Mouse (Mus musculus) CD8-positive naive resting alpha-beta T cell, adult 2 months (primary cell): Measurements from ENCODE around the gene Trir.

Source experiments
- DNase-seq, 2 experiments: peaks; one replicate each; pipeline ENCODE4 v3.0.0; 2022; ENCODE audit warnings: low read depth in 2 of 2, low spot score in 2 of 2

Trir gene

DNA sequence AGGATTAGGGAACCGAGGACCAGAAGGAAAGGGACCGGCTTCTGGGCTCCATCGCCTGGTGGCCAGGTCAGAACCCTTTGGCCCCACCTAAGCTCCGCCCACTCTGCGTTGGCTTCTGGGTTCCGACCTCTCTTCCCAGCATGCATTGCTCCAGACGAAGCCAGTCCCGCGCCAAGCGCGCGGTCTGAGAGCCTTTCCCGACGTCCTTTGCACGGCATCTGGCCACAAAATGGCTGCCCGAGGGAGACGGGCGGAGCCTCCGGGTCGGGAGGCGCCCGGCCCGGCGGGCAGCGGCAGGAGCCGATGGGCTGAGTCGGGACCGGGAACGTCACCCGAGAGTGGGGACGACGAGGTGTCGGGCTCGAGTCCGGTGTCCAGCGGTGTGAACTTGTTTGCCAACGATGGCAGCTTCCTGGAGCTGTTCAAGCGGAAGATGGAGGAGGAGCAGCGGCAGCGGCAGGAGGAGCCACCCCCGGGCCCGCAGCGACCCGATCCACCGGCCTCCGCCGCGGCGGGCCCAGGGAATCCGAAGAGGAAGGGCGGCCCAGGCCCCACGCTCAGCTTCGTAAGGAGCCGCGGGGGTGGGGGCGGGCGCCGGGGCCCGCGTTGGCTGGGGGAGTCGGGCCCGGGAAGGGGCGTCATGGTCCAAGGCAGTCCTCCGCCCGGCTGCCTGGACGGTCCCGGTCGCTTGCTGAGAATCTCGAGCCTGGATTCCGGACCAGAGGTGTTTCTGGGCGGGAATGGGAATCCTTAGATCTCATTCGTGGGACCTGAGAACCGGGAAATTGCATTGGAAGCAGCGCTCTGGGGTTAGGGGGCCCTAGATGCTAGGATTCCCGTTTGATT, at the start of gene Trir:
Gene Trir (plus strand): TSS at position 154 of the 846 bp plus-strand sequence.
- peak; percentile 78 to 84 for DNase-seq

DNA sequence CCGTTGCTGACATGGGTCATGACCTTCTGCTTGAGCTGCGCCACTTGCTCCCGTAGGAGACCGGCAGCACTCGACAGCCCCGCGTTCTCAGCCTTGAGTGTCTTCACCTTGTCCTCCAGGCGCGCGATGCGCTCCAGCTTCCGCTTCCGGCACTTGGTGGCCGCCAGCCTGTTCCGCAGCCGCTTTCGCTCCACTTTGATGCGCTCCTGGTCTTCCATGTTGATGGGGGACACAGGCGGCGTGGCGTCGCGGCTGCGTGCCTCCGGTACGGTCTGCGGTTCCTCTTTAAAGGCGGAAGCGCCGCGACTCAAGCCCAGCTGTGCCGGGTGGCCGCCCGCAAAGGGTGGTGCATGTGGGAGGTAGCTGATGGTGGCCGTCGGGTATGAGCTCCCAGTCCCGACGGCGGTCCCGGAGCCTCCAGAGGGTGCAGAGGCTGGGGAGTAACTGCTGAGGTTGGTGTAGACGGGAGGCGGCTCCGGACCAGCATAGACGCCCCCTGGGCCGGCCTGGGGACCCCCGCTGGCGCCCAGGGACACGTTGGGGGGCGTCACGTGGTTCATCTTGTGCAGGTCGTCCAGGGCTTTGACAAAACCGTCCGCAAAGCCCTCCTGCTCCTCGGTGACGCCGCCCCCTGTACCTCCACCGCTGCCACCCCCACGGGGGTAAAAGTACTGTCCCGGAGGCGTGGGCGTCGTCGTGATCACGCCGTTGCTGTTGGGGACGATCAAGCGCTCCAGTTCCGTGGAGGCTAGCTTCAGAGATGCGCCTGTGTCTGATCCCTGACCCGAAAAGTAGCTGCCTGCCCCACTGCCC, 49.0 kb upstream of the Trir start:
- DNase-seq: peak; percentile 70 to 75

DNA sequence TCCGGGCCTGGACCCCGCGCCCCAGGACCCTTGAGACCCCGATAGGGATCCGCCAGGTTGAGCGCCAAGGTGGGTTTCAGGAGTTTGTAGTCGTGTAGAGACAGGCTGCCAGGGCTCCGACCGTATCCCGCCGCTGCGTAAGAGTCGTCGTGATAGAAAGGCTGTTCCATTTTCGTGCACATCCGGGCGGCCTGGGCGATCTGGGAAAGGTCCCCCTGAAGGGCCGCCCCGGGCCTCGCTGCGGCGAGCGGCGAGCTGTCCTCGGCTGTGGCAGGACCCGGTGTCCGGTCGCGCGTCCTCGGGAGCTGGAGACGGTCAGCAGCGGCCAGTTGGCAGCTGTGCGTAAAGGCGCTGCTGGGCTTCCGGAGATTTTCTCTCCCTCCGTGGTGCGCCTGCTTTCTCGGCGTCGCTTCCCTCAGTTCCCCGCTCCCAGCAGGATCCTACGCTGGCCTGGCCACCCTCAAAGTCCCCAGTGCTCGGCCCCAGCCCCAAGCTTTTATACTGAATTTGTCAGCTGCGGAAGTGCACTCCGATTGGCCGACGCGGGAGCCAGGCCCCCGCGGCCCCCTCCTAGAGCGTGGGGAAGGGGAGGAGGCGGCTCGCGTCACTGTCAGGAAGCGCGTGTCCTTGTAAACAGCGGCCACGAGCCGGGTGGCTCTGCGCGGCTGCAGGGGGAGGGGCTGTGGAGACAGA, 48.2 kb upstream of the Trir start, which contains the start of gene Junb:
Gene Junb (minus strand): TSS at position 471 of the 693 bp plus-strand sequence.
- peak; percentile 94 to 96 for DNase-seq

DNA sequence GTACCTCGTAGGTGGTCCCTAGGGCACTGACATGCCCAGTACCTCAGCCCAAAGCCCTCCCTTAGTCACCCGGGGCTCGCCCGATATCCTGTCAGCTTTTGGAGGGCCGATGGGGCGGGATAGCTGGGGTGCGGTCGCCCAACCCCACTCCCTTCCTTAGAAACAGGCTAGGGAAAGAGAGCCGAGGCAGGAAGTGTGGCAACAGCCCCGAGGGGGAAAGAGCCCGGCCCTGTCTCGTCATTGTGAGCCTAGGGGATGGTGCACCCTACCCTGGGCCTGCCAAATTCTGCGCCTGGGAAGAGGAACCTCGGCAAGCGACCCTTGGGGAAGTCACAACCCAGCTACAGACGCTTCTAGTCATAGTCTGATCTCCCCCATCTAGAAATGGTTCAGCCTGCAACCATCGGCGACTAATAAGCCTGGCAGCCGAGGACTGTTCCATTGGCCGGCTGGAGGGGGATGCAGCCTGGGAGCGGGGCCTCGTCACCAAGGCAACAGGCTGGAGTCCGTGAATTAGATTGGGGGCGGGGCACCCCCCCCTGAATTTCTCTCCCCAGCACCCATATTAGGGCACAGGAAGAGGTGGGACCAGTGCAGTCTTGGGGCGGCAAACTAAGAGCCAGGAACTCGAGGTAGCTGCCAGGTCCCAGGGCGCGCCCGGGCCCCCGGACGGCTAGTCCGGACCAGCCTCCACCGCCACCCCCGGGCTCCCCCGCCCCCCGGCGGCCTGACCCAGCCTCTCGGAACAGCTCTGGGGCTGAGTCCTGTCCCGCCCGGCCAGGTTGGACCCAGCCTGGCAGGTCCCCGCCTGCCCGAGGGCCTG, 46.8 kb upstream of the Trir start:
- peak; percentile 88 to 92 for DNase-seq

DNA sequence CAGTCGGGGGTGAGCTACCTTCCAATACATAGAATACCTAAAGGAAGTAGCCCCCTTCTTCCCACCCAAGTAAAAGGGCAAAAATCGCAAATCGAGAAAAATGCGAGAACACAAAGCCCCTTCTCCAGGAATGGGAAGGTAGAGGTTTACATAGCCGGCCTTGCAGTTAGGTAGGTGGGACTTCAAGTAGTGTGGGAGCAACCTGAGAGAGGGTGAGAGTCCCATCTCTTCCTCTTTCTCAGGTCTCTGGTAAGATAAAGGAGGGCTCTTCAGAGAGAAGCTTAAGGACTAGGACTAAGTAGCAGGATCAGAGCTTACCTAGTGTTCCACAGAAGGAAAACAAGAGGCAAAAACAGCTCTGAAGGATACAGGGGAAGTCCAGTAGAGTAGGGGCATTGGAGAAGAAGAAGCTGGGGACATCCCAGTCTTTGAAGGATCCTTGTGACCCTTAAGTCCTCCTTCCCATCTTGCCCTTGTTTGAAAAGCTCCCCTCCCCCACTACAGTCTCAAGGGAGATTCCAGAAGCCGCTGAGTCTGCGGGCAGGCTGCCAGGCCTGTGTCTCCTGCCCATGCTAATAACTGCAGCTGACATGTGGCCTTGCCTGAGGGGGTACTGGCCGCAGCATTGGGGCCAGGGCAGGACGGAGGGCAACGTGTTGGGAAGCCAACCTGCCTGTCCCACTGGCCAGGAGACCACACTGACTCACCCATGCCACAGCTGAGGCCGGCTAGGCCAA, 45.8 kb upstream of the Trir start:
- no peak for DNase-seq

DNA sequence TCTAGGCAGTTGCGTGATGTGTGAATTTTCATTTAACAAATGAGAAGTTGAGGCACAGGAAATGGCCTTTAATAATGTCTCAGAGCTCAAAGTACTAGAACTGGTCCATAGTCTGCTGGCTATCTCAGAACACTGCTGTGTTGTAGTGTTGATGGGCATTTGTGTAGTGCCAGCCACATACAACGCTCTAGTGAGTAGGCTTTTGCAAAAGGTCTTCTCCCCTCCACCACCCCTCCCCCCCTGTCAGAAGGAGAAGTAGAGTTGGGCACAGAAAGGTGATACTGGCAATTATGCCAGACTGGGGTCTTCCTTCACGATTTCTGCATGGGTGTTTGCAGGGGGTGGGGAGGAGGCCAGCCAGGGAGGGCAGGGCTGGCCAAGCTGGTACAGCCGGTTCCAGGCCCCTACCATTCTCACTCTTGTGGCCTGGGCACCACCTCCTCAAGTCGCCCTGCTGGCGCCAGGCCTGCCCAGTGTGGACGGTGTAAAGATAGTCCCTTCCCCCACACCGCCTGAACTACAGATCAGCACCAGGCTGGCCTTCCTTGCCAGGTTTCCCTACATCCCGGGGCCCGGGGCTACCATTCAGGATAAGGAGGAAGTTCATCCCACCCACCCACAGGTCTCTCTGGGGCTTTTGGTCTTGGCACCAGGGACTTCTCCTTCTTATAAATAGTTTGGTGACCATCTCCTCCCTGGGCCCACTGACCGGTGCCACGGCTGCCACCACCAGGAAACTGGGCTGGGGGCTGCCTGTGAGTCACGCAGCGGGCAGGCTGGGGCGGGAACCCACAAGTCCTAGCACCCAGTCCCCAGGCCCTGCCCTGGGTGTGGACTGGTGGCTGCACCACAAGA, 44.8 kb upstream of the Trir start:
- no peak for DNase-seq

DNA sequence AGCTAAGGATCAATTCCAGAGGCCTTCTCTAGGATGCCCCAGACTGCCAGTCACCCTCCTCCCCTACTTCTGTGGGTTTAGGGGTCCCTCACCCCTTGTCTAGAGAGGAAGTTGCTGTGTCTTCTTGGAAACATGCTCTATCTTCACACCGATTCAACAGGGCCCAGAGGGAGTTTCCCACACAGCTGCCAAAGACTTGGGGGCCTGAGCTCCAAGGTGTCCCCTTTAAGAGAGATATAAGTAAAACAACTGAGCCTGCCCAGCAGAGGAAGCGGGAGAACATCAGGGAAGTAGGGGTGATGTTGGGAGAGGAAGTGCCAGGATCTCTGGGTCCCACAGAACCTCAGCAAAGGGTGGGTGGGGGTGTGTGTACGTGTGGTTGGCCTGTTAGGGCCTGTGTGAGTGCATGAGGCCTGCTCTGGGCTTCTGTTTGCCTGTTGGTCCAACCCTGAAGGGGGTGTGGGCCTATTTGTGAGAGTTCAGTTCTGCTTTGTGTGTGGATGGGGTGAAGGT, 44.1 kb upstream of the Trir start:
- DNase-seq: no peak

DNA sequence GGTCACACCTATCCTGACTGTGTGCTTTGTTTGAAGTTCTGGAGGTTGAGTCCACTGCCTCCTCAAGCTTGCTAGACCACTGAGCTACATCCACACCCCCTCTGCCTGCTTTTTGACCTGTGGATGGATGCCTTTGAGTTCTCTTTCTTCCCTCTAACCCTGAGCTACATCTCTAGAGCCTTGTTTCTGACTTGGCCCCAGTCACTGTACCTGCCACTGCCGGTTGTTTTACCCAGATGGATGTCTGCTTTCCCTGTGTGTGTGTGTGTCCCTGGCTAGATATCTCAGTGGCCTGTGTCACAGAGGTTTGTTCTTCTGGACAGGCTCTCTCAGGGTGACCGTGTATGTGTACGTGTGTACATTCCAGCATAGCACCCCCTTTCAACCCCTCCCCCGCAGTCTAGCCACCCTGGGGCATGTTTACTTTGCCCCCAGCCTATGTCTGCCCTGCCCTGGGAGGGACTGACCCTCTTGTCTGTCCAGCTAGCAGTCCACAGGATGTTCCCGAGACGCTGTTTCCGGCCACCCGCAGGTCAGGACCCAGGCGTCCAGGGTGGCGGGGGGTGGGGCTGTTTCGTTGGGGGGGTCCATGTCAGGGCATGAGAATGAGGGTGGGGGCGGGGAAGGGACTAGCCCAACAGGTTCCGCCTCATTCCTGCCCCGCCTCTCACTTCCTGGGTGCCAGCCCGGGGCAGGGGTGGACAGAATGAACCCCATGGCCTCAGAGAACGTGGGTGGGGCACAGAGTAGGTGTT, 42.2 kb upstream of the Trir start:
- DNase-seq: no peak

DNA sequence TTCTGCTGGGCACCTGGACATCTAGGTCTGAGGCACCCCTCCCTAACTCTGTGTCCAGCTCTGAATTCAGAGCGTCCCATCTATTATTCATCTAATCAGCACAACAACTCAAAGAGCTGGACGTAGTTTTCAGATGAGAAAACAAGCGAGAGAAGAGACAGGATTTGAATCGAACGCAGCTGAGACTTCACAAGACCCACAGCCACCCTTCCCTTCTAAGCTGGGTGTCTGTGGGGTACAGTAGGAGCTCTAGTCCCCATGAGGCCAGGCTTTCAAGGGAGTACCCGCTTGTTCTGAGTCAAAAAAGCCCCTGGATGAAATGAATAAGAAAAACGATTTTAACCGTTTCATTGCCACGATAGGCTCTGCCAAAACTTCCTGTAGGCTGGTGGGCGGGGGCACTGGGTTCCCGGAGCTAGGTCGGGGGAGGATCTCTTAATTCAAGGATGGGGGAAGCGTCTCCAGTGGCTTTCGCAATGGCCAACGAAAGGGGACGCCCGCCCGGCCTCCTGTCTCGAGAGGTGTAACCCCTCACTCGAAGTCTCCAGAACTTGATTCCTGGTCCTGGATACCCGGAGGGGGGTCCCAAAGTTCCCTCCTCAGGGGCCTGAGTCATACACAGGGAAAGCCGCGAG, 41.5 kb upstream of the Trir start:
- peak in 1 of 2 experiments; percentile 25 for DNase-seq

DNA sequence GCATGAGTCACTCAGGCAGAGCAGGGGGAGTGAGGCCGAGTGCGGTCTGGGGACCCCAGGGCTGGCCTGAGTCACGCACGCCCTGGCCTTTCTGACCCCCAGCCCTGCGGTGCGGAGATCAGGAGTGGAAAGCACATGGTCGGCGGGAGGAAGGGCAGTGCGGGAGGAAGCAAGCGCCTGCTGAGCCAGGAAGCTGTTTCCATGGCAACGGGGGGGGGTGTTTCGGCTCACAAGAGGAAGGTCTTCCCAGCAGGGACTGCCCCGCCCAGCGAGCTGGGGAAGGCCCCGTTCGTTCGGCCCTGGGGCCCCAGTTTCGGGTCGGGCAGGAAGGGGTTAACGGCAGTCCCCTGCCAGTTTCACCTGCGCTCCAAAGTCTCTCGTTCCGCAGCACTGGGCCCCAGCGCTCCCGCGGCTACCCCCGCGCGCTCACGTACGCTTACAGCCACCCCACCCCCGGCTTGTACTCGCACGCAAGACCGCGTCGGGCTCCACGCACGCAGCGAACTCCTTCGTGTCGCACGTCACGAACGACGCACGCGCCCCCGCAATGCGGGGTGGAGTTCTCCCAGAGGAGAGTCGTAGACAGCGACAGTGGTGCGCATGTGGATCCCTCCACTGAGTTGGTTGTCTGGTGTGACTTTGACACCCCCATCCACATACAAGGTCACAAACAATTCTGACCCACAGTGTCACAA, 40.8 kb upstream of the Trir start:
- DNase-seq: peak; percentile 94 to 96

DNA sequence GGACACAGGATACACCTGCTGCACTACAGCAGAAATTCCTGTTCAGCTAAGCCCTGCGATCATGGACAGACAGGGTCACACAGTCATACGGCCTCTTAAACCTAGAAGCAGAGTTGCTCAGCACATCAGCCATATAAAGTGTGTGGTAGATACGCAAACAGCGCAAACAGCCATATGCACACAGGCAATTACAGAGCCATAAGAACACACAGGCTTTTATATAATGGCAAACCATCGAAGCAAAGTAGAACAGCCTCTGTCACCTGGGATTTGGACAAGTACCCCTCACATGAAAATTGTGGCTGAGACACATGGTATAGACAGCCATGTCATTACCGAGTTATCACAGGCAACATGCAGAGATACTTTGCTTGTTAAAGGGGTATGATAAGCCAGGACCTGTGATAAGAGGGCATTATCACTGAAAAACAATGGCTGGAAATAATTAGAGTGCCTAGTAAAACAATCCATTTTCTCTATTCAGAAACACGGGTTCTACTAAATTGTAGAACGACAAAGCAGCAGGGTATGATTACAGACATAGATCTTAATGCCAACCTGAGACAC, 40.2 kb upstream of the Trir start:
- no peak for DNase-seq

DNA sequence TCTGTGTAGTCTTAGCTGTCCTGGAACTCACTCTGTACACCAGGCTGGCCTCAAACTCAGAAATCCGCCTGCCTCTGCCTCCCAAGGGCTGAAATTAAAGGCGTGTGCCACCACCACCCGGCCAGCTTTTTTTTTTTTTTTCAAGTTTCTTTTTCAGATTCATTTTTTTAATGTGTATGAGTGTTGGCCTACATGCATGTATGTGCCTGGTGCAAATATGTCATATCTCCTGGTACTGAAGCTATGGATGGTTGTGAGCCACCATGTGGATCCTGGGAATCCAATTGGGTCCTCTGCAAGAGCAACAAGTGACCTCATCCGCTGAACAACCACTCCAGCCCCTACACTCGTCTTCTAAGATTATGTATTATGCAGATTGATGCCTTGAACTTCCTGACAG, 39.2 kb upstream of the Trir start:
- no peak for DNase-seq

DNA sequence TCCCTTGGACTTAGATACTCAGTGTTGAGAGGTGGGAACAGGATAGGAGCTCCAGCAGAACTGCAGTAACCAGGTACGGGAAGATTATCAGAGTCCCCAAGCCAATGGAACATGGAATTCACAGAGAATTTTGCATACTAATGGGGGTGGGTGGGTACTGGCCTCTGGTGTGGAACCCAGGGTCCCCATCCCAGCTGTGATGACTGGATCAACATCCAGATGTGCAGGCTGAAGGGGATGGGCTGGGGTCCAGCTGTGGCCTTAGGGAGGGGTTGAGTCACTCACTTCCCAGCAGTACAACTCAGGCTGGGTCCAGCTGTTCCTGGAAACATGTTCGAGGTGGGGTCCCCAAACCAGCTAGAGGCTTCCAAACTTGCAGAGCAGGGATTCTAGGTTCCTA, 38.7 kb upstream of the Trir start:
- DNase-seq: no peak

DNA sequence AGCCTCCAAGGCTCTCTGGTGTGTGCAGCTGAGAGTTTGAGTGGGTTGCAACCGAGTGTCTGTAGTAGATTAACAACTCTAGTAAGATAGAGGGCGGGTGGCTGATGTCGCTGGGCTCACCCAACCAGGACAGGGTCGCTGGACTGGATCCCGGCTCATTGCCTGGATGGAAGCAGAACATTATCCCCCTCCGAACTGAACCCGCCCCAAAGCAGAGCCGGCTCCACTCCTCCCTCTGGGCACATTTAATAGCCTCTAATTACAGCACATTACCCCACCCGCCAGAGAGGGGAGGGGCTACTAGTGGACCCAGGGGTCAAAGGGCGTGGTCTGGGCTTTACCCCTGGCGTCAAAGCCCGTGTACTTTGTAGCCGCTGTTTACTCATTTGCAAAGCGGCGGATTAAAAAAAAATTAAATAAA, 37.3 kb upstream of the Trir start:
- no peak for DNase-seq

DNA sequence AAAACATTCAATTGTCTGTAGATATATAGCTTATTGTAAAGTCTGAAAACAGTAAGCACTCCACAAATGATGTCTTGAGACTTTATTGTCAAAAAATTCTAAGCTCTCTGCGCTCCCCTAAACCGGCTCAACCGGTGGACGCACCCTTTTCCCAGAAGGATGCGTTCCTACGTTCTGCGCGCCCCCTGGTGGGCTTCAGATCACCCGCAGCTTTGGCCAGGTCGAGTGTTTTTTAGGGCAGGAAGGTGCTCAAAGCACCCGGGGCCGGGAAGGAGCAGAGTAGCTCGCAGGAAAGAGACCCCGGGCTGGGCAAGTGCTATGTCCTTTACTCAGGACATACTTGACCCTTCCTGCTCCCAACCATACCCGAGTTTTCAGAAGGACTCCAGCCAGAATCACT, 36.8 kb upstream of the Trir start:
- DNase-seq: peak; percentile 83 to 89

DNA sequence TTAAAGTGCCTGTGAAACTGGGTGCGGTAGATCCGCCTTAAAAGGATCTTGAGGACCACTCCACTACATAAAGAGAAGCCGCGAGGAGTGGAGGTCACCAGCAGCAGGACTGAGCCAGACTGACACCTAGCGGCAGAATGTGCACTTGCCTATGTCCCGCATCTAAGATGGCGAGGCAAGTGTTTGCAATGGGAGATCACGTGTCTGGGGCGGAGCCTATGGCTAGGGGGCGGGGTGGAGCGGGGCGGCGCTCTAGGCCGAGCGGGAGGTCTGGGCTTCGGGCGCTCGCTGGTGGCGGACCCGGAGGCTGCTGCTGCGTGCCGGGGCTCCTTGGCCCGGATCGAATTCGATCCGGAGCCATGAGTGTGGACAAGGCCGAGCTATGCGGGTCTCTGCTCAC, 36.3 kb upstream of the Trir start, which contains the start of gene Hook2:
Gene Hook2 (plus strand): TSS at position 255 of the 400 bp plus-strand sequence.
- peak; percentile 94 to 97 for DNase-seq

DNA sequence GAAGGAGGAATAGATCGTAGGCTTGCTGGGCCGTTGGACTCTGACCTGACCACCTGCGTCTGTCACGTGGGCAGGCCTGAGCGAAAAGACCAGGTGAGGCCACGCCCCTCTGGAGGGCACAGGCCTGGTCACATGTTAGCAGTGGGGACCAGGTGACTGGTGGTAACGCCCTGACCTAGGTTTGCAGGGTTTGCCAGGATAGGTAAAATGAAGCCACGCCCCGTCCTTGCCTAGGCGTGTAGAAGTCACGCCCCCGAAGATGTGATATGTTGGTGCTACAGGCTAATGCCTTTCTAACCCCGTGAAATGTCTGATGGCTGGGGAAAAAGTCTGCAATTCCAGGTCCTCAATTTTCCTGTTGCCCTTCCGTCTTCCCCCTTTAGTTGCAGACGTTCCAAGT, 35.8 kb upstream of the Trir start:
- DNase-seq: peak in 1 of 2 experiments; percentile 25
